Mouse (Mus musculus): ENCODE results near the gene Prelid3b. TPM values are rescaled to one million over a fixed set of nuclear protein-coding genes. Genes with fewer than 3 reads are reported as not detected.

Prelid3b gene
- polyA plus RNA-seq, 2 experiments: 60.7 to 90.8 TPM

GRCm38 (mm10) chr2:174446905-174447304, 26.0 kb downstream of the Prelid3b start:
- Histone ChIP-seq H3K4me1 (replicated peaks; ENCODE audit: control insufficient read depth in 2 of 2, insufficient read depth in 2 of 2, low read length in 1 of 2) (peaks cover 13 to 21% of the 10 kb centered on the region in 2 experiments), H3K27me3 (ENCODE audit: control insufficient read depth, insufficient read depth, low read length) (no peaks in the 10 kb centered on the region), H3K9me3 (ENCODE audit: control insufficient read depth, low read length) (no peaks in the 10 kb centered on the region), H3K36me3 (replicated peaks; ENCODE audit: control insufficient read depth, insufficient read depth, low read depth) (no peaks in the 10 kb centered on the region), H3K9ac (replicated peaks) (no peak overlapping the region), H3K4me3 (ENCODE audit: insufficient read depth in 1 of 2, low read depth in 2 of 2, low read length in 2 of 2) (no peak overlapping the region), H3K4me2 (ENCODE audit: low read depth) (no peak overlapping the region), H3K27ac (no peak overlapping the region)
- ATAC-seq (ENCODE audit: insufficient read depth) (no peak), DNase-seq (ENCODE audit: low read depth in 3 of 3, low spot score in 3 of 3) (no peak)
- whole genome bisulfite sequencing (ENCODE audit: insufficient replicate concordance): 60% methylated on average over 8 of the region's 8 CpGs
- no peak for TF ChIP-seq EP300 (IDR thresholded peaks at IDR 0.05; ENCODE audit: low read depth)
- TF ChIP-seq CTCF (IDR thresholded peaks at IDR 0.05; ENCODE audit: low read depth): no peak

GRCm38 (mm10) chr2:174446492-174446891, 26.4 kb downstream of the Prelid3b start:
- Histone ChIP-seq H3K9me3 (ENCODE audit: control insufficient read depth, low read length) (no peaks in the 10 kb centered on the region), H3K4me1 (replicated peaks; ENCODE audit: control insufficient read depth in 2 of 2, insufficient read depth in 2 of 2, low read length in 1 of 2) (peaks cover 11 to 18% of the 10 kb centered on the region in 2 experiments), H3K27me3 (ENCODE audit: control insufficient read depth, insufficient read depth, low read length) (no peaks in the 10 kb centered on the region), H3K27ac (no peak overlapping the region), H3K36me3 (replicated peaks; ENCODE audit: control insufficient read depth, insufficient read depth, low read depth) (no peaks in the 10 kb centered on the region), H3K9ac (replicated peaks) (no peak overlapping the region), H3K4me3 (ENCODE audit: insufficient read depth in 1 of 2, low read depth in 2 of 2, low read length in 2 of 2) (no peak overlapping the region), H3K4me2 (ENCODE audit: low read depth) (no peak overlapping the region)
- DNase-seq (ENCODE audit: low read depth in 3 of 3, low spot score in 3 of 3): no peak
- WGBS (ENCODE audit: insufficient replicate concordance): 58% methylated on average over 7 of the region's 7 CpGs
- no peak for TF ChIP-seq EP300 (IDR thresholded peaks at IDR 0.05; ENCODE audit: low read depth)
- no peak for TF ChIP-seq CTCF (IDR thresholded peaks at IDR 0.05; ENCODE audit: low read depth)
- no peak for ATAC-seq (ENCODE audit: insufficient read depth)

GRCm38 (mm10) chr2:174445018-174445417, 27.9 kb downstream of the Prelid3b start:
- DNase-seq (ENCODE audit: low read depth in 3 of 3, low spot score in 3 of 3) (no peak), ATAC-seq (ENCODE audit: insufficient read depth) (no peak)
- Histone ChIP-seq H3K9me3 (ENCODE audit: control insufficient read depth, low read length) (no peaks in the 10 kb centered on the region), H3K27ac (no peak overlapping the region), H3K9ac (replicated peaks) (no peak overlapping the region), H3K4me3 (ENCODE audit: insufficient read depth in 1 of 2, low read depth in 2 of 2, low read length in 2 of 2) (no peak overlapping the region), H3K4me1 (replicated peaks; ENCODE audit: control insufficient read depth in 2 of 2, insufficient read depth in 2 of 2, low read length in 1 of 2) (peaks cover 4 to 8% of the 10 kb centered on the region in 2 experiments), H3K36me3 (replicated peaks; ENCODE audit: control insufficient read depth, insufficient read depth, low read depth) (no peaks in the 10 kb centered on the region), H3K4me2 (ENCODE audit: low read depth) (no peak overlapping the region), H3K27me3 (ENCODE audit: control insufficient read depth, insufficient read depth, low read length) (no peaks in the 10 kb centered on the region)
- TF ChIP-seq CTCF (IDR thresholded peaks at IDR 0.05; ENCODE audit: low read depth): no peak
- TF ChIP-seq EP300 (IDR thresholded peaks at IDR 0.05; ENCODE audit: low read depth): no peak
- WGBS (ENCODE audit: insufficient replicate concordance): 47% methylated on average over 6 of the region's 6 CpGs

- H3K4me3 ChIP-seq (ENCODE audit: insufficient read depth in 1 of 2, low read depth in 2 of 2, low read length in 2 of 2): no peak overlapping the region
- ATAC-seq (ENCODE audit: insufficient read depth) (no peak), DNase-seq (ENCODE audit: low read depth in 3 of 3, low spot score in 3 of 3) (no peak)
- 41% methylated on average over 7 of the region's 7 CpGs for WGBS (ENCODE audit: insufficient replicate concordance)
- H3K36me3 ChIP-seq (replicated peaks; ENCODE audit: control insufficient read depth, insufficient read depth, low read depth): no peaks in the 10 kb centered on the region
- no peaks in the 10 kb centered on the region for H3K9me3 ChIP-seq (ENCODE audit: control insufficient read depth, low read length)
- no peaks in the 10 kb centered on the region for H3K27me3 ChIP-seq (ENCODE audit: control insufficient read depth, insufficient read depth, low read length)
- H3K4me2 ChIP-seq (ENCODE audit: low read depth): no peak overlapping the region
- H3K9ac ChIP-seq (replicated peaks): no peak overlapping the region
- H3K4me1 ChIP-seq (replicated peaks; ENCODE audit: control insufficient read depth in 2 of 2, insufficient read depth in 2 of 2, low read length in 1 of 2): peaks cover 2 to 12% of the 10 kb centered on the region in 2 experiments
- no peak overlapping the region for H3K27ac ChIP-seq
- TF ChIP-seq EP300 (IDR thresholded peaks at IDR 0.05; ENCODE audit: low read depth): no peak
- no peak for TF ChIP-seq CTCF (IDR thresholded peaks at IDR 0.05; ENCODE audit: low read depth)
Measured at GRCm38 (mm10) chr2:174444359-174444758, 28.5 kb downstream of the Prelid3b start.

GRCm38 (mm10) chr2:174443046-174443445, 29.8 kb downstream of the Prelid3b start:
- Histone ChIP-seq H3K9ac (replicated peaks) (no peak overlapping the region), H3K4me3 (ENCODE audit: insufficient read depth in 1 of 2, low read depth in 2 of 2, low read length in 2 of 2) (no peak overlapping the region), H3K4me2 (ENCODE audit: low read depth) (no peak overlapping the region), H3K27me3 (ENCODE audit: control insufficient read depth, insufficient read depth, low read length) (no peaks in the 10 kb centered on the region), H3K9me3 (ENCODE audit: control insufficient read depth, low read length) (no peaks in the 10 kb centered on the region), H3K4me1 (replicated peaks; ENCODE audit: control insufficient read depth in 2 of 2, insufficient read depth in 2 of 2, low read length in 1 of 2) (peaks cover 9 to 20% of the 10 kb centered on the region in 2 experiments), H3K36me3 (replicated peaks; ENCODE audit: control insufficient read depth, insufficient read depth, low read depth) (no peaks in the 10 kb centered on the region), H3K27ac (no peak overlapping the region)
- DNase-seq (ENCODE audit: low read depth in 3 of 3, low spot score in 3 of 3): no peak
- no peak for ATAC-seq (ENCODE audit: insufficient read depth)
- WGBS (ENCODE audit: insufficient replicate concordance): 41% methylated on average over 2 of the region's 2 CpGs
- no peak for TF ChIP-seq EP300 (IDR thresholded peaks at IDR 0.05; ENCODE audit: low read depth)
- no peak for TF ChIP-seq CTCF (IDR thresholded peaks at IDR 0.05; ENCODE audit: low read depth)
